Mouse (Mus musculus): Measurements from ENCODE around the gene Rps11. TPM values are rescaled to one million over a fixed set of nuclear protein-coding genes. Genes with fewer than 3 reads are reported as not detected.
"Not testable (repeated sequence)": the region's sequence is repeated elsewhere in the genome, so short reads cannot be mapped to it uniquely, and the experiment has no call there.

The Rps11 gene
- polyA plus RNA-seq (2012; rRNA removed): 176 and 310 TPM in 2 replicates

DNA sequence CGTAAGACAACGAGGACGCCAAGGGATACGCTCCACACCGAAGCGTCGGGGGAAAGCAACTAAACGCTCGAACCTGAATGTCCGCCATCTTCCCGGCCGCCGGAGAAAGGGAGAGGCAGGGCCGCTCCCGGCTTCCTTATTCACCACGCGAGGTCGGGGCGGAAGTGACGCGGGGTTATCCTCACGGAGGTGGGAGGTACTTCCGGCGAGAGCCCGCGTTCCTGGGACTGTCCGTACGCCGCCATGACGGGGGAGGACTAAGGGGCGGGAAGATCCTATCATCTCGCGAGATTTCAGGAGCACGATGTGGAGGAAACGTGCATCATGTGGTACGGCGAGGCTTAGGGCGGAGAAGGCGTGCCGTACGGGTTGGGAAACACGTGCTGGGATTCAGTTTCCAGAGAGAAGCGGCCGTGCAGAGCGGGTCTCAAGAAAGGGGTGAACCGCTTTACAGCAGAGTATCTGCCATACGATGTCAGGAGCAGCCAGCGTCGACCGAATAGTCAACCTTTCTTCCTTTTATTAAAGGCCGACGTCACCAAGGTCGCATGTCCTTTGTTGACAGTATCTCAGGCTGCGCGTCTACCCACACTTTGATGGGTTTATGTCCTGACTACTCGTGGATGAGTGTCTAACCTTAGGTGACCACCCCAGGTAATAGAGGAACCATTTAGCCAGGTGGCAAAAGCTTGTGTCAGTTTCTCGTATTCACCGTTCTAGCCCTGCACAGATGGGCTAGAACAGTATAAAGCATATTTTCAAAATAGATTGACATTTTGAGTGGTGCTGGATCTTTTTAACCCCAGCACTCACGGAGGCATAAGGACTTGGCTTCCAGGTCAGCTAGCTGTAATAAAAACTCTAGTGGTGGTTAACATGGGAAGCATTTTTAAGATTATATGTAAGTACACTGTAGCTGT lies at the start of gene Rps11:
Gene Rps11, minus strand, starts transcription at position 216 of the 920 bp plus-strand sequence.
- Histone ChIP-seq H3K27me3 (replicated peaks; ENCODE audit: control insufficient read depth, insufficient read depth, low read length) (no peaks in the 10 kb centered on the region), H3K4me1 (ENCODE audit: control insufficient read depth, insufficient read depth, low read length) (peaks cover 20% of the 10 kb centered on the region), H3K27ac (ENCODE audit: insufficient read depth, low read depth, low read length) (peak within 1 kb of the TSS; percentile 92), H3K36me3 (ENCODE audit: control insufficient read depth, insufficient read depth, low read length) (peaks cover 14% of the 10 kb centered on the region; the same call in 1 of the 2 replicates), H3K4me3 (ENCODE audit: insufficient read depth, low read depth, low read length) (peak within 1 kb of the TSS; percentile 91)
- TF ChIP-seq CTCF (conservative IDR thresholded peaks at IDR 0.05; ENCODE audit: insufficient read depth, insufficient read length, low read depth, low read length): 0 out of 2 replicates have a peak, but pooled peaks have one; percentile 2
- TF ChIP-seq POLR2A (IDR thresholded peaks at IDR 0.05; ENCODE audit: low read depth, low read length): peak; percentile 66
- DNase-seq: peak; percentile 100
- 2% methylated on average over 59 of the region's 59 CpGs for WGBS

DNA sequence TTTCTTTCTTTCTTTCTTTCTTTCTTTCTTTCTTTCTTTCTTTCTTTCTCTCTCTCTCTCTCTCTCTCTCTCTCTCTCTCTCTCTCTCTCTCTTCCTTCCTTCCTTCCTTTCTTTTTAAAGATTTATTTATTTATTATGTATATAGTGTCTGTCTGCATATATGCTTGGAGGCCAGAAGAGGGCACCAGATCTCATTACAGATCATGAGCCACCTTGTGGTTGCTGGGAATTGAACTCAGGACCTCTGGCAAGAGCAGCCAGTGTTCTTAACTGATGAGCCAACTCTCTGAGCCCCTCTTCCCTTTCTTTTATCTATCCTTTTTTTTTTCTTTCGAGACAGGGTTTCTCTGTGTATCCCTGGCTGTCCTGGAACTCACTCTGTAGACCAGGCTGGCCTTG lies 49.5 kb upstream of the Rps11 start:
- not testable (repeated sequence) for H3K27me3 ChIP-seq (replicated peaks; ENCODE audit: control insufficient read depth, insufficient read depth, low read length); DNase-seq

GRCm38 (mm10) chr7:45172974-45173373 lies 48.7 kb upstream of the Rps11 start:
- WGBS: 65% methylated on average over 7 of the region's 7 CpGs
- TF ChIP-seq CTCF (conservative IDR thresholded peaks at IDR 0.05; ENCODE audit: insufficient read depth, insufficient read length, low read depth, low read length): peak; percentile 27; the same call in 1 of the 2 replicates
- TF ChIP-seq POLR2A (IDR thresholded peaks at IDR 0.05; ENCODE audit: low read depth, low read length): no peak
- H3K27me3 ChIP-seq (replicated peaks; ENCODE audit: control insufficient read depth, insufficient read depth, low read length): peaks cover 4% of the 10 kb centered on the region

More for the DNA sequence above, 49.5 kb upstream of the Rps11 start:
- not testable (repeated sequence) for H3K36me3 ChIP-seq (ENCODE audit: control insufficient read depth, insufficient read depth, low read length); H3K4me3 ChIP-seq (ENCODE audit: insufficient read depth, low read depth, low read length); H3K4me1 ChIP-seq (ENCODE audit: control insufficient read depth, insufficient read depth, low read length); H3K27ac ChIP-seq (ENCODE audit: insufficient read depth, low read depth, low read length)
- TF ChIP-seq CTCF (conservative IDR thresholded peaks at IDR 0.05; ENCODE audit: insufficient read depth, insufficient read length, low read depth, low read length): peak; percentile 45
- 52% methylated on average over 1 of the region's 1 CpGs for WGBS

GRCm38 (mm10) chr7:45169495-45169894 lies 45.3 kb upstream of the Rps11 start:
- Histone ChIP-seq H3K4me3 (ENCODE audit: insufficient read depth, low read depth, low read length) (no peak overlapping the region), H3K27me3 (replicated peaks; ENCODE audit: control insufficient read depth, insufficient read depth, low read length) (peaks cover 2% of the 10 kb centered on the region)
- 91% methylated on average over 3 of the region's 3 CpGs for WGBS

More at GRCm38 (mm10) chr7:45172974-45173373, 48.7 kb upstream of the Rps11 start:
- no peak for DNase-seq
- H3K4me3 ChIP-seq (ENCODE audit: insufficient read depth, low read depth, low read length): no peak overlapping the region
- no peaks in the 10 kb centered on the region for H3K4me1 ChIP-seq (ENCODE audit: control insufficient read depth, insufficient read depth, low read length)
- no peaks in the 10 kb centered on the region for H3K36me3 ChIP-seq (ENCODE audit: control insufficient read depth, insufficient read depth, low read length)
- H3K27ac ChIP-seq (ENCODE audit: insufficient read depth, low read depth, low read length): no peak overlapping the region

GRCm38 (mm10) chr7:45168656-45169055 lies 44.4 kb upstream of the Rps11 start:
- Histone ChIP-seq H3K4me1 (ENCODE audit: control insufficient read depth, insufficient read depth, low read length) (no peaks in the 10 kb centered on the region), H3K36me3 (ENCODE audit: control insufficient read depth, insufficient read depth, low read length) (no peaks in the 10 kb centered on the region), H3K27ac (ENCODE audit: insufficient read depth, low read depth, low read length) (no peak overlapping the region), H3K4me3 (ENCODE audit: insufficient read depth, low read depth, low read length) (no peak overlapping the region), H3K27me3 (replicated peaks; ENCODE audit: control insufficient read depth, insufficient read depth, low read length) (peaks cover 2% of the 10 kb centered on the region)
- TF ChIP-seq POLR2A (IDR thresholded peaks at IDR 0.05; ENCODE audit: low read depth, low read length) (no peak), CTCF (conservative IDR thresholded peaks at IDR 0.05; ENCODE audit: insufficient read depth, insufficient read length, low read depth, low read length) (no peak)
- 6% methylated on average over 24 of the region's 24 CpGs for WGBS
- DNase-seq: no peak

More at GRCm38 (mm10) chr7:45169495-45169894, 45.3 kb upstream of the Rps11 start:
- DNase-seq: no peak
- no peaks in the 10 kb centered on the region for H3K4me1 ChIP-seq (ENCODE audit: control insufficient read depth, insufficient read depth, low read length)
- TF ChIP-seq CTCF (conservative IDR thresholded peaks at IDR 0.05; ENCODE audit: insufficient read depth, insufficient read length, low read depth, low read length) (no peak), POLR2A (IDR thresholded peaks at IDR 0.05; ENCODE audit: low read depth, low read length) (no peak)
- H3K36me3 ChIP-seq (ENCODE audit: control insufficient read depth, insufficient read depth, low read length): no peaks in the 10 kb centered on the region
- H3K27ac ChIP-seq (ENCODE audit: insufficient read depth, low read depth, low read length): no peak overlapping the region

GRCm38 (mm10) chr7:45167761-45168445 lies 43.7 kb upstream of the Rps11 start:
- H3K4me1 ChIP-seq (ENCODE audit: control insufficient read depth, insufficient read depth, low read length): no peaks in the 10 kb centered on the region
- TF ChIP-seq CTCF (conservative IDR thresholded peaks at IDR 0.05; ENCODE audit: insufficient read depth, insufficient read length, low read depth, low read length) (no peak), POLR2A (IDR thresholded peaks at IDR 0.05; ENCODE audit: low read depth, low read length) (no peak)
- no peak for DNase-seq
- WGBS: 5% methylated on average over 19 of the region's 19 CpGs
- H3K36me3 ChIP-seq (ENCODE audit: control insufficient read depth, insufficient read depth, low read length): no peaks in the 10 kb centered on the region
- no peak overlapping the region for H3K27ac ChIP-seq (ENCODE audit: insufficient read depth, low read depth, low read length)
- H3K4me3 ChIP-seq (ENCODE audit: insufficient read depth, low read depth, low read length): no peak overlapping the region
- H3K27me3 ChIP-seq (replicated peaks; ENCODE audit: control insufficient read depth, insufficient read depth, low read length): peaks cover 2% of the 10 kb centered on the region

All from kidney, adult 2 months (tissue).